Mouse (Mus musculus): ENCODE results near the gene Carnmt1. TPM values are rescaled to one million over a fixed set of nuclear protein-coding genes. Genes with fewer than 3 reads are reported as not detected.
A peak's percentile ranks its signal among the peaks of the same experiment; 100 is the strongest.

Carnmt1 gene
- total and polyA plus RNA-seq, 3 experiments: 13.0 to 36.4 (median 32.8) TPM

DNA sequence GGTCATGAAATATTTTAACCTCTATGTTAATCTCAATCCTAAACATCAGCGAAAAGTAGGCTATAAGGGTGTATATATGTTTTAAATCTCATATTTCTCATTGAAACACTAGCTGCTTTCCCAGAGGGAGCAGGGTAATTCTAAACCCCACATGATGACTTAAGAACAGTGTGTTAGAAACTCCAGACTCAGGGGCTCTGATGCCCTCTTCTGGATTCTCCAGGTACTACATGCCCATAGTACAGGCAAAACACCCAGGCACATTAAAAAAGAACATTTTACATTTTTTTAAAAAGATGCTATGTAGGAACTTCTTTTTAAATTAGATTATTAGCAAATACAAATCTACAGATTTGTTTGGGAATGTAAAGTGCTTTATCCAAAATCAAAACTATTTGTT is 45.8 kb downstream of the Carnmt1 start:
- Histone ChIP-seq H3K36me3 (ENCODE audit: control insufficient read depth, insufficient read depth, low read length) (no peaks in the 10 kb centered on the region), H3K27ac (no peak overlapping the region), H3K79me2 (replicated peaks; ENCODE audit: control insufficient read depth, insufficient read depth, low read length) (peaks cover 2% of the 10 kb centered on the region; the same call in 1 of the 2 replicates), H3K4me3 (no peak overlapping the region), H3K9ac (ENCODE audit: low read depth, low read length) (no peak overlapping the region), H3K4me1 (ENCODE audit: control insufficient read depth, insufficient read depth, low read length) (peaks cover 5% of the 10 kb centered on the region; the same call in 1 of the 2 replicates), H3K27me3 (ENCODE audit: control insufficient read depth, insufficient read depth, low read length) (no peaks in the 10 kb centered on the region)
- TF ChIP-seq POLR2A (IDR thresholded peaks at IDR 0.05; ENCODE audit: insufficient read depth, low read depth, low read length) (no peak), EP300 (IDR thresholded peaks at IDR 0.05; ENCODE audit: insufficient read depth, low read depth, low read length) (no peak), CTCF (IDR thresholded peaks at IDR 0.05) (no peak; the same call in 1 of the 2 replicates)
- 30% methylated on average over 1 of the region's 1 CpGs for WGBS
- DNase-seq: peak; percentile 47 to 50
- intact Hi-C loops (cut with DNase I): loop anchor here (10.0 kb wide), 1 partner anchor 118 kb away; no protein-coding TSS in a partner anchor

DNA sequence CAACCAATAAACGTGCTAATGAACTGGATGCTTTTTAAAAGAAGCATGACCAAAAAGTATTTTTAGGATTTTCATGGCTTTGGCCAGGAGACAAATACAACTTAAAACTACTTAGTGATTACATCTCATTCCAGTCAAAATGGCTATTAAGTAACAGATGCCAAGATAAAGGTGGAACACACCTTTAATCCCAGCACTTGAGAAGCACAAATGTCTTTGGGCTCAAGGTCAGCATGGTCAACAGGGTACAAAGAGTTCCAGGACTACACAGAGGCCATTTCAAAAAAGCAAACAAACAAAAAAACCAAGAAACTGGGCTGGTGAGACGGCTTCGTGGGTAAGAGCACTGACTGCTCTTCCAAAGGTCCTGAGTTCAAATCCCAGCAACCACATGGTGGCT is 49.8 kb downstream of the Carnmt1 start:
- no peak for DNase-seq
- H3K36me3 ChIP-seq (ENCODE audit: control insufficient read depth, insufficient read depth, low read length): no peaks in the 10 kb centered on the region
- H3K4me3 ChIP-seq: no peak overlapping the region
- no peaks in the 10 kb centered on the region for H3K79me2 ChIP-seq (replicated peaks; ENCODE audit: control insufficient read depth, insufficient read depth, low read length)
- H3K27me3 ChIP-seq (ENCODE audit: control insufficient read depth, insufficient read depth, low read length): no peaks in the 10 kb centered on the region
- intact Hi-C loops (cut with DNase I): no loop called here
- WGBS: 78% methylated on average over 3 of the region's 3 CpGs
- TF ChIP-seq CTCF (IDR thresholded peaks at IDR 0.05) (no peak), POLR2A (IDR thresholded peaks at IDR 0.05; ENCODE audit: insufficient read depth, low read depth, low read length) (no peak), EP300 (IDR thresholded peaks at IDR 0.05; ENCODE audit: insufficient read depth, low read depth, low read length) (no peak)
- H3K4me1 ChIP-seq (ENCODE audit: control insufficient read depth, insufficient read depth, low read length): no peaks in the 10 kb centered on the region
- H3K9ac ChIP-seq (ENCODE audit: low read depth, low read length): no peak overlapping the region
- no peak overlapping the region for H3K27ac ChIP-seq

DNA sequence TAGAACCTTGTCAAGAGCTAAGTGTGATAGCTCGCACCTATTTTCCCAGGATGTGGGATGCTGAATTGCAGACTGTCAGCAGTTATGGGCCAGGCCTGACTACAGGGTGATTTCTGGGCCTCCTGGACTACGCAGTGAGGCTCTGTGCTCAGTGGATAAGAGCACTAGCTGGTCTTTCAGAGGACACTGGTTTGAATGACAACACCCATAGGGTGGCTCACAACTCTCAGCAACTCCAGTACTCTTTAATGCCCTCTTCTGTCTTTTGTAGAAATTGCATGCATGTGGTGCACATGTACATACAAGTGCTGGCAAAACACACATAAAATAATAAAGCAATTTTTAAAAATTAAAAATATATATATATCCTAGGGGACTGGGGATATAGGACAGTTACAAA is 54.6 kb downstream of the Carnmt1 start:
- intact Hi-C loops (cut with DNase I): no loop called here
- TF ChIP-seq POLR2A (IDR thresholded peaks at IDR 0.05; ENCODE audit: insufficient read depth, low read depth, low read length): no peak
- TF ChIP-seq CTCF (IDR thresholded peaks at IDR 0.05): no peak
- no peak for TF ChIP-seq EP300 (IDR thresholded peaks at IDR 0.05; ENCODE audit: insufficient read depth, low read depth, low read length)
- Histone ChIP-seq H3K27me3 (ENCODE audit: control insufficient read depth, insufficient read depth, low read length) (no peaks in the 10 kb centered on the region), H3K79me2 (replicated peaks; ENCODE audit: control insufficient read depth, insufficient read depth, low read length) (no peaks in the 10 kb centered on the region), H3K27ac (no peak overlapping the region), H3K4me1 (ENCODE audit: control insufficient read depth, insufficient read depth, low read length) (no peaks in the 10 kb centered on the region), H3K9ac (ENCODE audit: low read depth, low read length) (no peak overlapping the region), H3K36me3 (ENCODE audit: control insufficient read depth, insufficient read depth, low read length) (no peaks in the 10 kb centered on the region), H3K4me3 (no peak overlapping the region)
- DNase-seq: no peak
- 92% methylated on average over 2 of the region's 2 CpGs for WGBS

DNA sequence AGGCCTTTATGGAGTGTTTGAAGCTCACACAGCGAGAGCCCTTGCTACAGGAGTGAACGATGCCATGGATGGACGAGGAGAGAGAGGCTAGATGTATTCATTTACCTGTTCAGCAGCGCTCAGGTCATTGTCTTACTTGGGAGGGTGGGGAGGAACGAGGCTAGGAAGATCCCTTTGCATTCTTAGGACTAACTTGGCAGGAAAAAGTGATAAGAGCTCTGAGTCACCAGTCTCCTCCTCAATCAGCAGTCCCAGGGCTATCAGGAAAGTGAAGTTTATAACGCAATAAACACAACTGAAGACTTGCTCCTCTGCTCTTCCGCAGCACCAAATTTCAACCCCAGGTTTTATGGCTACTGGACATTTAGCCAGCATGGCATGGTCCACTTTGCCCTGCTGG is 59.7 kb downstream of the Carnmt1 start:
- intact Hi-C loops (cut with DNase I): no loop called here
- WGBS: 52% methylated on average over 7 of the region's 7 CpGs

DNA sequence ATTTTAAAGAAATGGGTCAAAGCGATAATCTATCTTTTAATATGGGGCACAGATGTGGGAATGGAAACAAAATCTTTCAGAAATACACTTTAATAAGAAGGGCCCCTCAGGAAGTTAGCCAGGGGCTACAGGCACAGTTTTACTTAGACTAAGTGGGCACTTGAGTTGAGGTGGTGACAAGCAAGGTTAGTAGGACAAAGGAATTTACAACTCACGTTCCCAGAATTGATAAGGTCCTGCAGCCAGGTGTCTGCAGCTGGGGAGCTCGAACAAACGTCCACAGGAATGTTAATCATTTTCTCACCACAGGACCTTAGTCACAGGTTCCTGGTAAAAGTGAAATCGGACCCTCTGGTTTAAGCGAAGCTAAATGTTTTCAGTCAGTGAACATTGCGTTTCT is 60.5 kb downstream of the Carnmt1 start:
- H3K36me3 ChIP-seq (ENCODE audit: control insufficient read depth, insufficient read depth, low read length): no peaks in the 10 kb centered on the region
- WGBS: 35% methylated on average over 7 of the region's 7 CpGs
- no peaks in the 10 kb centered on the region for H3K79me2 ChIP-seq (replicated peaks; ENCODE audit: control insufficient read depth, insufficient read depth, low read length)
- intact Hi-C loops (cut with DNase I): no loop called here
- H3K9ac ChIP-seq (ENCODE audit: low read depth, low read length): no peak overlapping the region
- H3K4me1 ChIP-seq (ENCODE audit: control insufficient read depth, insufficient read depth, low read length): no peaks in the 10 kb centered on the region
- no peaks in the 10 kb centered on the region for H3K27me3 ChIP-seq (ENCODE audit: control insufficient read depth, insufficient read depth, low read length)
- no peak for DNase-seq
- TF ChIP-seq CTCF (IDR thresholded peaks at IDR 0.05) (no peak), POLR2A (IDR thresholded peaks at IDR 0.05; ENCODE audit: insufficient read depth, low read depth, low read length) (no peak), EP300 (IDR thresholded peaks at IDR 0.05; ENCODE audit: insufficient read depth, low read depth, low read length) (no peak)
- no peak overlapping the region for H3K4me3 ChIP-seq
- no peak overlapping the region for H3K27ac ChIP-seq

More for the DNA sequence above, 59.7 kb downstream of the Carnmt1 start:
- Histone ChIP-seq H3K9ac (ENCODE audit: low read depth, low read length) (no peak overlapping the region), H3K79me2 (replicated peaks; ENCODE audit: control insufficient read depth, insufficient read depth, low read length) (no peaks in the 10 kb centered on the region), H3K27me3 (ENCODE audit: control insufficient read depth, insufficient read depth, low read length) (no peaks in the 10 kb centered on the region), H3K4me1 (ENCODE audit: control insufficient read depth, insufficient read depth, low read length) (no peaks in the 10 kb centered on the region), H3K36me3 (ENCODE audit: control insufficient read depth, insufficient read depth, low read length) (no peaks in the 10 kb centered on the region), H3K27ac (no peak overlapping the region), H3K4me3 (no peak overlapping the region)
- TF ChIP-seq EP300 (IDR thresholded peaks at IDR 0.05; ENCODE audit: insufficient read depth, low read depth, low read length) (no peak), POLR2A (IDR thresholded peaks at IDR 0.05; ENCODE audit: insufficient read depth, low read depth, low read length) (no peak), CTCF (IDR thresholded peaks at IDR 0.05) (no peak)
- no peak for DNase-seq

DNA sequence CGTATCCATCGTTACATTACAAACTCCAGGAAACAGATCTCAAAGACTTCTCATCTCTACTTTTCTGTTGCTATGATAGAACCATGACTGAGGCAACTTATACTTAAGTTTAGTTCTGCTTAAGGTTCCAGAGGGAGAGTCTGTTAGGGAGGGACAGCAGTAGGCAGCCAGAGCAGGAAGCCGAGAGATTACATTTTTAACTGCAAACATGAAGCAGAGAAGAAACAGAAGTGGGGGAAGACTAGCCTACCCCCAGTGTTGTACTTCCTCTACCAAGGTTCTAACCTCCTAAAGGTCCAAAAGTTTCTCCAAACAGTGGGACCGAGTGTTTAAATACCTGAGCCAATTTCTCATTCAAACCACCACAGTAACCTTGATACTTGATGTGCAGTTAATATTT is 65.3 kb downstream of the Carnmt1 start:
- Histone ChIP-seq H3K9ac (ENCODE audit: low read depth, low read length) (no peak overlapping the region), H3K4me1 (ENCODE audit: control insufficient read depth, insufficient read depth, low read length) (no peaks in the 10 kb centered on the region), H3K36me3 (ENCODE audit: control insufficient read depth, insufficient read depth, low read length) (no peaks in the 10 kb centered on the region), H3K27ac (no peak overlapping the region), H3K4me3 (no peak overlapping the region), H3K79me2 (replicated peaks; ENCODE audit: control insufficient read depth, insufficient read depth, low read length) (no peaks in the 10 kb centered on the region), H3K27me3 (ENCODE audit: control insufficient read depth, insufficient read depth, low read length) (no peaks in the 10 kb centered on the region)
- TF ChIP-seq EP300 (IDR thresholded peaks at IDR 0.05; ENCODE audit: insufficient read depth, low read depth, low read length) (no peak), POLR2A (IDR thresholded peaks at IDR 0.05; ENCODE audit: insufficient read depth, low read depth, low read length) (no peak), CTCF (IDR thresholded peaks at IDR 0.05) (no peak)
- WGBS: 92% methylated on average over 4 of the region's 4 CpGs
- intact Hi-C loops (cut with DNase I): no loop called here
- DNase-seq: no peak
